Mouse (Mus musculus) heart, embryonic 10.5 days (tissue): ENCODE results near the gene Abcg4. TPM values are rescaled to one million over a fixed set of nuclear protein-coding genes. Genes with fewer than 3 reads are reported as not detected.

Source experiments
- microRNA-seq: library from miRNA; unstranded; fragments of <30 nt; microRNA quantifications from one replicate; pipeline ENCODE4, GENCODE M21; 2017
- polyA plus RNA-seq: library from polyadenylated mRNA; unstranded; fragments of >200 nt; fragmentation: Nextera tagmentation; extraction: Ambion mirVana; gene quantifications from 2 replicates; pipeline ENCODE4 v1.2.1, GENCODE M21; 2016

Gene Abcg4
- polyA plus RNA-seq, 1 experiment from 2014 or later, result 3.4 TPM

Small RNA genes lying within 50 kb of the gene (microRNA-seq; reads per million reads assigned to microRNA genes)
- not detected for gene Gm44335

Other genes starting within 250 kb of the Abcg4 start
- 0.15 and 1.1 TPM in 2 replicates for gene Thy1, start 245.2 kb downstream of the Abcg4 start, polyA plus RNA-seq
- 36.1 and 59.0 TPM in 2 replicates for gene Usp2, start 221.6 kb downstream of the Abcg4 start, polyA plus RNA-seq
- 0.21 TPM in 1 of 2 replicates, not detected in the other for gene Mfrp, start 186.9 kb downstream of the Abcg4 start, polyA plus RNA-seq
- gene C1qtnf5, start 181.4 kb downstream of the Abcg4 start, polyA plus RNA-seq, result 0.50 TPM in 1 of 2 replicates, not detected in the other
- 0.07 and 0.18 TPM in 2 replicates for gene Gm49380, start 175.1 kb downstream of the Abcg4 start, polyA plus RNA-seq
- gene Rnf26, start 175.1 kb downstream of the Abcg4 start, polyA plus RNA-seq, result 53.6 and 55.8 TPM in 2 replicates
- gene Mcam, start 154.1 kb downstream of the Abcg4 start, polyA plus RNA-seq, result 34.6 and 67.0 TPM in 2 replicates
- gene Cbl, start 54.6 kb downstream of the Abcg4 start, polyA plus RNA-seq, result 16.2 and 16.3 TPM in 2 replicates
- gene Ccdc153, start 47.9 kb downstream of the Abcg4 start, polyA plus RNA-seq, result not detected in 2 replicates
- gene Pdzd3, start 37.1 kb downstream of the Abcg4 start, polyA plus RNA-seq, result not detected in 2 replicates
- 3.1 and 4.7 TPM in 2 replicates for gene Nlrx1, start 20.0 kb downstream of the Abcg4 start, polyA plus RNA-seq
- gene Hinfp, start 17.1 kb upstream of the Abcg4 start, polyA plus RNA-seq, result 23.5 and 25.0 TPM in 2 replicates
- 6.9 and 9.5 TPM in 2 replicates for gene C2cd2l, start 31.7 kb upstream of the Abcg4 start, polyA plus RNA-seq
- 35.2 and 36.6 TPM in 2 replicates for gene Dpagt1, start 37.4 kb upstream of the Abcg4 start, polyA plus RNA-seq
- gene H2afx, start 46.1 kb upstream of the Abcg4 start, polyA plus RNA-seq, result 258 and 270 TPM in 2 replicates
- gene Hmbs, start 55.6 kb upstream of the Abcg4 start, polyA plus RNA-seq, result 276 and 285 TPM in 2 replicates
- gene Vps11, start 73.1 kb upstream of the Abcg4 start, polyA plus RNA-seq, result 22.8 and 26.3 TPM in 2 replicates
- gene Hyou1, start 90.9 kb upstream of the Abcg4 start, polyA plus RNA-seq, result 23.4 and 25.0 TPM in 2 replicates
- 25.3 and 33.4 TPM in 2 replicates for gene Slc37a4, start 108.2 kb upstream of the Abcg4 start, polyA plus RNA-seq
- gene Rps25, start 118.5 kb upstream of the Abcg4 start, polyA plus RNA-seq, result 1,461 and 1,463 TPM in 2 replicates
- gene Trappc4, start 119.0 kb upstream of the Abcg4 start, polyA plus RNA-seq, result 104 and 117 TPM in 2 replicates
- gene Ccdc84, start 130.0 kb upstream of the Abcg4 start, polyA plus RNA-seq, result 21.9 and 28.0 TPM in 2 replicates
- gene Foxr1, start 152.5 kb upstream of the Abcg4 start, polyA plus RNA-seq, result not detected in 2 replicates
- 0.26 TPM in 1 of 2 replicates, not detected in the other for gene Upk2, start 166.4 kb upstream of the Abcg4 start, polyA plus RNA-seq
- gene Bcl9l, start 194.2 kb upstream of the Abcg4 start, polyA plus RNA-seq, result 7.6 and 9.6 TPM in 2 replicates